Mouse (Mus musculus) hindbrain, embryonic 10.5 days (tissue): ENCODE data around the gene Wsb1. TPM values are rescaled to one million over a fixed set of nuclear protein-coding genes. Genes with fewer than 3 reads are reported as not detected.
"Not testable (repeated sequence)": the region's sequence is repeated elsewhere in the genome, so short reads cannot be mapped to it uniquely, and the experiment has no call there.

Experiments used
- DNase-seq: peaks from one replicate; pipeline ENCODE4 v3.0.0-alpha.2; 2017; ENCODE audit warnings: low spot score
- H3K27ac ChIP-seq: fragments of 300-500 bp; sonication (generic); 2 replicates; pipeline ENCODE4 v1.5.1; 2016; ENCODE audit warnings: mild to moderate bottlenecking, moderate library complexity
- H3K27me3 ChIP-seq: fragments of 300-500 bp; sonication (generic); 2 replicates; pipeline ENCODE4 v1.6.1; 2016; ENCODE audit warnings: mild to moderate bottlenecking; ENCODE audit not compliant: poor library complexity, insufficient read depth, severe bottlenecking
- H3K36me3 ChIP-seq: fragments of 300-500 bp; sonication (generic); 2 replicates; pipeline ENCODE4 v1.6.1; 2016; ENCODE audit warnings: mild to moderate bottlenecking, moderate library complexity
- H3K4me1 ChIP-seq: fragments of 300-500 bp; sonication (generic); replicated peaks from 2 replicates; pipeline ENCODE4 v1.6.1; 2016; ENCODE audit warnings: mild to moderate bottlenecking
- H3K4me3 ChIP-seq: fragments of 300-500 bp; sonication (generic); 2 replicates; pipeline ENCODE4 v1.5.1; 2016; ENCODE audit warnings: mild to moderate bottlenecking, moderate library complexity
- H3K9me3 ChIP-seq: fragments of 300-500 bp; sonication (generic); 2 replicates; pipeline ENCODE4 v1.6.1; 2016; ENCODE audit warnings: mild to moderate bottlenecking, moderate library complexity
- WGBS: fragments of 180-500 bp; shearing (Covaris S2); methylation state at CpG from one replicate; pipeline ENCODE4 v1.1.7; 2016; 5-methylcytosine and 5-hydroxymethylcytosine counted together
- polyA plus RNA-seq: library from polyadenylated mRNA; unstranded; fragments of >200 nt; fragmentation: Nextera tagmentation; extraction: Ambion mirVana; gene quantifications from 2 replicates; pipeline ENCODE4 v1.2.1, GENCODE M21; 2016

The Wsb1 gene
- polyA plus RNA-seq, 1 experiment from 2014 or later, result 262 TPM

GRCm38 (mm10) chr11:79288278-79288843 lies 33.9 kb upstream of the Wsb1 start:
- Histone ChIP-seq H3K9me3 (no peaks in the 10 kb centered on the region), H3K4me3 (no peak overlapping the region), H3K27ac (no peak overlapping the region), H3K27me3 (no peaks in the 10 kb centered on the region), H3K36me3 (no peaks in the 10 kb centered on the region), H3K4me1 (no peaks in the 10 kb centered on the region)
- no peak for DNase-seq
- 86% methylated on average over 7 of the region's 7 CpGs for WGBS

- Histone ChIP-seq H3K36me3 (no peaks in the 10 kb centered on the region), H3K27ac (no peak overlapping the region), H3K9me3 (no peaks in the 10 kb centered on the region), H3K4me1 (no peaks in the 10 kb centered on the region), H3K4me3 (no peak overlapping the region), H3K27me3 (no peaks in the 10 kb centered on the region)
- DNase-seq, result no peak
- 84% methylated on average over 6 of the region's 6 CpGs for WGBS
Observed at GRCm38 (mm10) chr11:79287447-79287846, 33.0 kb upstream of the Wsb1 start.

GRCm38 (mm10) chr11:79286305-79286799 lies 31.9 kb upstream of the Wsb1 start:
- no peaks in the 10 kb centered on the region for H3K36me3 ChIP-seq
- H3K27me3 ChIP-seq, result no peaks in the 10 kb centered on the region
- no peaks in the 10 kb centered on the region for H3K4me1 ChIP-seq
- no peaks in the 10 kb centered on the region for H3K9me3 ChIP-seq
- H3K27ac ChIP-seq, result no peak overlapping the region
- 78% methylated on average over 9 of the region's 9 CpGs for WGBS
- DNase-seq, result no peak
- no peak overlapping the region for H3K4me3 ChIP-seq

GRCm38 (mm10) chr11:79283350-79284030 lies 29.0 kb upstream of the Wsb1 start:
- H3K9me3 ChIP-seq, result no peaks in the 10 kb centered on the region
- H3K27me3 ChIP-seq, result no peaks in the 10 kb centered on the region
- H3K4me3 ChIP-seq, result no peak overlapping the region
- no peaks in the 10 kb centered on the region for H3K36me3 ChIP-seq
- H3K27ac ChIP-seq, result no peak overlapping the region
- DNase-seq, result no peak
- no peaks in the 10 kb centered on the region for H3K4me1 ChIP-seq
- 92% methylated on average over 4 of the region's 4 CpGs for WGBS

GRCm38 (mm10) chr11:79281396-79281795 lies 26.9 kb upstream of the Wsb1 start:
- Histone ChIP-seq H3K4me3 (no peak overlapping the region), H3K36me3 (no peaks in the 10 kb centered on the region), H3K27ac (no peak overlapping the region), H3K4me1 (no peaks in the 10 kb centered on the region), H3K27me3 (no peaks in the 10 kb centered on the region), H3K9me3 (no peaks in the 10 kb centered on the region)
- DNase-seq, result no peak
- 77% methylated on average over 5 of the region's 5 CpGs for WGBS

- WGBS, result 62% methylated on average over 2 of the region's 2 CpGs
- Histone ChIP-seq H3K27ac (no peak overlapping the region), H3K4me1 (no peaks in the 10 kb centered on the region)
Observed at GRCm38 (mm10) chr11:79279732-79280405, 25.4 kb upstream of the Wsb1 start.

GRCm38 (mm10) chr11:79273757-79274156 lies 19.3 kb upstream of the Wsb1 start:
- no peaks in the 10 kb centered on the region for H3K27me3 ChIP-seq
- no peaks in the 10 kb centered on the region for H3K4me1 ChIP-seq
- DNase-seq, result no peak
- H3K27ac ChIP-seq, result no peak overlapping the region
- no peaks in the 10 kb centered on the region for H3K9me3 ChIP-seq
- 81% methylated on average over 4 of the region's 4 CpGs for WGBS
- H3K4me3 ChIP-seq, result no peak overlapping the region
- no peaks in the 10 kb centered on the region for H3K36me3 ChIP-seq

More at GRCm38 (mm10) chr11:79279732-79280405, 25.4 kb upstream of the Wsb1 start:
- Histone ChIP-seq H3K9me3 (no peaks in the 10 kb centered on the region), H3K27me3 (no peaks in the 10 kb centered on the region), H3K36me3 (no peaks in the 10 kb centered on the region), H3K4me3 (no peak overlapping the region)
- peak; percentile 11 for DNase-seq

- no peak for DNase-seq
- WGBS, result 72% methylated on average over 4 of the region's 4 CpGs
- no peaks in the 10 kb centered on the region for H3K4me1 ChIP-seq
- H3K27me3 ChIP-seq, result no peaks in the 10 kb centered on the region
- H3K36me3 ChIP-seq, result no peaks in the 10 kb centered on the region
- no peaks in the 10 kb centered on the region for H3K9me3 ChIP-seq
- H3K4me3 ChIP-seq, result no peak overlapping the region
- no peak overlapping the region for H3K27ac ChIP-seq
Observed at GRCm38 (mm10) chr11:79273039-79273438, 18.6 kb upstream of the Wsb1 start.

- H3K27ac ChIP-seq, result no peak overlapping the region
- WGBS, result 51% methylated on average over 1 of the region's 1 CpGs
Observed at GRCm38 (mm10) chr11:79267171-79267570, 12.7 kb upstream of the Wsb1 start.

GRCm38 (mm10) chr11:79264376-79264775 lies 9.9 kb upstream of the Wsb1 start:
- no peak overlapping the region for H3K4me3 ChIP-seq
- 67% methylated on average over 3 of the region's 3 CpGs for WGBS
- DNase-seq, result no peak

More at GRCm38 (mm10) chr11:79267171-79267570, 12.7 kb upstream of the Wsb1 start:
- no peaks in the 10 kb centered on the region for H3K9me3 ChIP-seq
- H3K36me3 ChIP-seq, result no peaks in the 10 kb centered on the region
- no peak for DNase-seq
- no peak overlapping the region for H3K4me3 ChIP-seq
- no peaks in the 10 kb centered on the region for H3K27me3 ChIP-seq
- no peaks in the 10 kb centered on the region for H3K4me1 ChIP-seq

GRCm38 (mm10) chr11:79260126-79260525 lies 5.7 kb upstream of the Wsb1 start:
- 91% methylated on average over 4 of the region's 4 CpGs for WGBS
- peaks cover 11% of the 10 kb centered on the region for H3K27me3 ChIP-seq
- not testable (repeated sequence) for DNase-seq, H3K4me1 ChIP-seq, H3K4me3 ChIP-seq, H3K9me3 ChIP-seq, H3K27ac ChIP-seq, H3K36me3 ChIP-seq

More at GRCm38 (mm10) chr11:79264376-79264775, 9.9 kb upstream of the Wsb1 start:
- Histone ChIP-seq H3K9me3 (no peaks in the 10 kb centered on the region), H3K4me1 (no peaks in the 10 kb centered on the region), H3K27ac (no peak overlapping the region), H3K27me3 (no peaks in the 10 kb centered on the region), H3K36me3 (no peaks in the 10 kb centered on the region)

- no peak overlapping the region for H3K27ac ChIP-seq
- no peaks in the 10 kb centered on the region for H3K36me3 ChIP-seq
- peaks cover 4% of the 10 kb centered on the region; the same call in 1 of the 2 replicates for H3K4me1 ChIP-seq
- no peak for DNase-seq
- 70% methylated on average over 6 of the region's 6 CpGs for WGBS
- no peak overlapping the region for H3K4me3 ChIP-seq
- H3K9me3 ChIP-seq, result no peaks in the 10 kb centered on the region
- peaks cover 14% of the 10 kb centered on the region for H3K27me3 ChIP-seq
Observed at GRCm38 (mm10) chr11:79258738-79259137, 4.3 kb upstream of the Wsb1 start.
